Mouse (Mus musculus): Measurements from ENCODE around the gene Cab39l.

GRCm38 (mm10) chr14:59466503-59466902 lies 25.7 kb downstream of the Cab39l start:
- TF ChIP-seq CTCF (conservative IDR thresholded peaks at IDR 0.05; ENCODE audit: low read length) (no peak), POU5F1 (IDR thresholded peaks at IDR 0.05; ENCODE audit: borderline replicate concordance, low read length) (no peak)

Data from E14TG2a.4 (cell line).